ENCODE assay signal across 8 mouse cellular contexts in the genomic region with DNA sequence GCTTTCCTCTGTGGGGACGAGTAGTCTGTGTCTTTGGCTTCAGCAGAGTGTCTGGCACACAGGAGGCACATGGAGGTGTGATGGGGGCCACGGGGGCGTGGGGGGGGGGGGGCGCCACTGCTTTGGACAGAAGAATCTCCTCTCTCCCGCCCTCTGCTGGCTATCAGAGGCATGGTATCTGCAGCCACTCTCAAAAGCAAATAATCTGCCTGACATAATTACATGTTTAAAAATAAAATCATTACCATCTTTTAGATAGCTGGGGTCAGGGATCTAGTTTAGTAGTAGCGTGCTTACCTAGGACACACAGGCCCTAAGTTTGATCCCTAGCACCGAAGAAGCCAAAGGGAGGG.
A peak's percentile ranks its signal among the peaks of the same experiment; 100 is the strongest.
DNase-seq lines count a peak whose midpoint lies in the region; ATAC-seq and TF ChIP-seq lines count a peak whose summit lies in the region.

No protein-coding gene starts in this region.

- DNase-seq in cerebellum, postnatal 14 days = peak; percentile 68 to 81
- peak; percentile 28 for DNase-seq in thymus, adult 2 months
- no peak for DNase-seq in thymus, adult 18-20 months
- DNase-seq in induced T-regulatory cell, adult 2 months (ENCODE audit: low read depth) = peak; percentile 32
- peak; percentile 46 for DNase-seq in midbrain, embryonic 14.5 days
- no peak for DNase-seq in gastrocnemius, adult 8-10 months (ENCODE audit: low spot score in 2 of 2)
- DNase-seq in urinary bladder, postnatal 25 days (ENCODE audit: low spot score) = no peak

- no peak for TF ChIP-seq CTCF in thymus, adult 2 months (IDR thresholded peaks at IDR 0.05; ENCODE audit: borderline replicate concordance, control insufficient read depth, extremely low read depth, insufficient read depth, low read length, poor library complexity)

- H3K27me3 ChIP-seq in thymus, adult 2 months (ENCODE audit: control insufficient read depth, insufficient read depth, low read length) = no peaks in the 10 kb centered on the region
- H3K27me3 ChIP-seq in midbrain, embryonic 14.5 days (ENCODE audit: control insufficient read depth, insufficient read depth, low read length) = no peaks in the 10 kb centered on the region

- ATAC-seq in cerebellum, adult (ENCODE audit: insufficient number of reproducible peaks, low FRiP score, low TSS enrichment) = no peak
- ATAC-seq in midbrain, embryonic 14.5 days (ENCODE audit: low FRiP score, low TSS enrichment) = no peak

- 13% methylated on average over 6 of the region's 7 CpGs for WGBS in thymus, adult 2 months
- 17% methylated on average over 6 of the region's 7 CpGs for WGBS in midbrain, embryonic 14.5 days

- H3K9me3 ChIP-seq in midbrain, embryonic 14.5 days (ENCODE audit: control insufficient read depth, low read length) = no peaks in the 10 kb centered on the region

- no peaks in the 10 kb centered on the region for H3K36me3 ChIP-seq in thymus, adult 2 months (ENCODE audit: control insufficient read depth, insufficient read depth, low read length)
- H3K36me3 ChIP-seq in midbrain, embryonic 14.5 days (ENCODE audit: control insufficient read depth, insufficient read depth, low read length) = no peaks in the 10 kb centered on the region

- TF ChIP-seq POLR2A in thymus, adult 2 months (IDR thresholded peaks at IDR 0.05; ENCODE audit: control insufficient read depth, extremely low read depth, insufficient read depth, low read length, poor library complexity) = no peak

- peaks cover 8% of the 10 kb centered on the region; the same call in 1 of the 2 replicates for H3K4me1 ChIP-seq in thymus, adult 2 months (replicated peaks; ENCODE audit: control insufficient read depth, insufficient read depth, low read length)
- peaks cover 13% of the 10 kb centered on the region for H3K4me1 ChIP-seq in midbrain, embryonic 14.5 days (ENCODE audit: control insufficient read depth, insufficient read depth, low read length)

- H3K9ac ChIP-seq in midbrain, embryonic 14.5 days (replicated peaks; ENCODE audit: low read length) = no peak overlapping the region

- H3K27ac ChIP-seq in thymus, adult 2 months (ENCODE audit: control insufficient read depth, insufficient read depth, low read length) = no peak overlapping the region
- no peak overlapping the region for H3K27ac ChIP-seq in midbrain, embryonic 14.5 days (replicated peaks; ENCODE audit: low read depth, low read length)

- H3K4me2 ChIP-seq in midbrain, embryonic 14.5 days (ENCODE audit: low read length) = peak overlapping the region; percentile 45

- no peak overlapping the region for H3K4me3 ChIP-seq in thymus, adult 2 months (ENCODE audit: control insufficient read depth, insufficient read depth, low read length)
- no peak overlapping the region for H3K4me3 ChIP-seq in midbrain, embryonic 14.5 days (replicated peaks; ENCODE audit: low read depth, low read length)

Comparison
In these comparisons a context has a peak if more than half of its experiments do, and no peak if none do; other contexts are left out.
1. DNase-seq: peak in cerebellum, postnatal 14 days (2 of 2), thymus, adult 2 months (single experiment), induced T-regulatory cell, adult 2 months (single experiment) and midbrain, embryonic 14.5 days (single experiment); none in thymus, adult 18-20 months (0 of 2), gastrocnemius, adult 8-10 months (0 of 2) and urinary bladder, postnatal 25 days (single experiment).